Comparison of ENCODE assay signal across 15 mouse cellular contexts in genomic region chr11:89147990-89148389, GRCm38 (mm10).
DNase-seq lines count a peak whose midpoint lies in the region; TF ChIP-seq lines count a peak whose summit lies in the region.
"Had no signal": no experiment of that assay in that cellular context is flagged by ENCODE, and none has a peak within 500 bp of the region (broad histone marks: within the 10 kb centered on the region; RNA-seq: fewer than 3 reads in every experiment).

No protein-coding gene starts in this region.

- no peak overlapping the region for H3K9ac ChIP-seq in CH12.LX (ENCODE audit: insufficient read depth, low read depth)

- H3K9me3 ChIP-seq in CH12.LX (replicated peaks; ENCODE audit: low read length), result no peaks in the 10 kb centered on the region
- H3K9me3 ChIP-seq: G1E had no signal

- DNase-seq in CH12.LX (ENCODE audit: extremely low read depth), result no peak
- no peak for DNase-seq in thymus, postnatal 36 days
- DNase-seq: adrenal gland, adult 2 months; adrenal gland, adult 8-10 months; adrenal gland, postnatal 10 days; adrenal gland, postnatal 14 days; adrenal gland, postnatal 25 days; adrenal gland, postnatal 36 days; B cell, adult 2 months; cerebellum, adult 11 months; cerebellum, adult 11-12 months; cerebellum, adult 18-20 months; cerebellum, adult 2 months; cerebellum, adult 8-10 months had no signal

- in situ Hi-C loops in CH12.LX (cut with MboI; ENCODE audit: low pct_ligation_motif_present, low pct_unique_long_range_greater_than_20kb, low sequenced_read_pairs), result no loop called here

- TF ChIP-seq POLR2A in CH12.LX (IDR thresholded peaks at IDR 0.05; ENCODE audit: low read depth, low read length), result no peak

- H3K79me2 ChIP-seq in CH12.LX (replicated peaks; ENCODE audit: control insufficient read depth, extremely low read depth, insufficient read depth, poor library complexity, severe bottlenecking), result no peaks in the 10 kb centered on the region

- peaks cover 10 to 22% of the 10 kb centered on the region in 2 experiments for H3K4me1 ChIP-seq in CH12.LX (ENCODE audit: control insufficient read depth in 1 of 2, insufficient read depth in 2 of 2)

- TF ChIP-seq CTCF in CH12.LX (conservative IDR thresholded peaks at IDR 0.05 in 1 of 2, IDR thresholded peaks at IDR 0.05 in 1 of 2; ENCODE audit: low read depth in 2 of 2, low read length in 2 of 2), result no peak

- no peak for TF ChIP-seq EP300 in CH12.LX (IDR thresholded peaks at IDR 0.05; ENCODE audit: low read length)

- no peak overlapping the region for H3K4me2 ChIP-seq in CH12.LX (ENCODE audit: insufficient read depth, low read depth, poor library complexity, severe bottlenecking)

- H3K27me3 ChIP-seq in CH12.LX (replicated peaks), result peaks cover 1% of the 10 kb centered on the region

- TF ChIP-seq RAD21 in CH12.LX (IDR thresholded peaks at IDR 0.05; ENCODE audit: low read depth, low read length), result no peak

- no peaks in the 10 kb centered on the region for H3K36me3 ChIP-seq in CH12.LX (replicated peaks in 1 of 2; ENCODE audit: control insufficient read depth in 1 of 2, insufficient read depth in 1 of 2, low read length in 1 of 2)
- H3K36me3 ChIP-seq: G1E had no signal

- dilution Hi-C loops in CH12.LX (cut with MboI; ENCODE audit: extremely low pct_ligation_motif_present, extremely low pct_unique_long_range_greater_than_20kb, low sequenced_read_pairs), result no loop called here

- H3K27ac ChIP-seq in CH12.LX (ENCODE audit: insufficient read depth, low read depth), result no peak overlapping the region

- no peak overlapping the region for H3K4me3 ChIP-seq in CH12.LX (replicated peaks in 1 of 3; ENCODE audit: low read depth in 2 of 3, low read length in 2 of 3, poor library complexity in 1 of 3)

TF ChIP-seq in CH12.LX, 34 proteins besides CTCF, POLR2A, EP300 and RAD21:
- TF ChIP-seq ELF1 (IDR thresholded peaks at IDR 0.05; ENCODE audit: low read depth, low read length) (no peak), NELFE (IDR thresholded peaks at IDR 0.05; ENCODE audit: low read depth, low read length) (no peak), ZNF384 (IDR thresholded peaks at IDR 0.05; ENCODE audit: low read depth, low read length) (no peak; the same call in 1 of the 2 replicates), USF2 (conservative IDR thresholded peaks at IDR 0.05; ENCODE audit: low read depth, low read length) (no peak), RCOR1 (conservative IDR thresholded peaks at IDR 0.05; ENCODE audit: low read depth, low read length) (no peak), SIN3A (IDR thresholded peaks at IDR 0.05; ENCODE audit: low read length) (no peak), MEF2A (IDR thresholded peaks at IDR 0.05; ENCODE audit: borderline replicate concordance, low read depth, low read length) (no peak), NRF1 (IDR thresholded peaks at IDR 0.05; ENCODE audit: low read depth, low read length) (peak; percentile 62), MXI1 (IDR thresholded peaks at IDR 0.05; ENCODE audit: low read depth, low read length) (no peak), IRF4 (IDR thresholded peaks at IDR 0.05; ENCODE audit: low read depth, low read length) (0 out of 2 replicates have a peak, but pooled peaks have one; percentile 21), ETS1 (conservative IDR thresholded peaks at IDR 0.05; ENCODE audit: low read depth, low read length) (no peak), UBTF (IDR thresholded peaks at IDR 0.05; ENCODE audit: low read depth, low read length) (no peak), JUND (conservative IDR thresholded peaks at IDR 0.05; ENCODE audit: low read depth, low read length) (no peak), MYC (IDR thresholded peaks at IDR 0.05; ENCODE audit: low read depth, low read length) (peak; percentile 59; the same call in 1 of the 2 replicates), JUN (IDR thresholded peaks at IDR 0.05; ENCODE audit: insufficient read depth, low read depth, low read length) (no peak), GABPA (IDR thresholded peaks at IDR 0.05; ENCODE audit: insufficient replicate concordance, low read depth, low read length) (no peak), MAFK (IDR thresholded peaks at IDR 0.05; ENCODE audit: insufficient replicate concordance, low read length) (no peak), KAT2A (IDR thresholded peaks at IDR 0.05; ENCODE audit: insufficient replicate concordance, low read length) (no peak), SMC3 (IDR thresholded peaks at IDR 0.05; ENCODE audit: low read depth, low read length) (no peak), TCF12 (IDR thresholded peaks at IDR 0.05; ENCODE audit: low read depth, low read length) (no peak), POLR2AphosphoS2 (IDR thresholded peaks at IDR 0.05; ENCODE audit: low read depth, low read length) (no peak), ZMIZ1 (IDR thresholded peaks at IDR 0.05; ENCODE audit: low read depth, low read length) (no peak), MAZ (IDR thresholded peaks at IDR 0.05; ENCODE audit: low read depth, low read length) (no peak), ZC3H11A (IDR thresholded peaks at IDR 0.05; ENCODE audit: low read depth, low read length) (no peak), HCFC1 (IDR thresholded peaks at IDR 0.05; ENCODE audit: low read depth, low read length) (no peak), CHD2 (IDR thresholded peaks at IDR 0.05; ENCODE audit: low read length) (no peak), PAX5 (IDR thresholded peaks at IDR 0.05; ENCODE audit: low read length) (no peak), E2F4 (IDR thresholded peaks at IDR 0.05; ENCODE audit: insufficient replicate concordance, low read depth, low read length) (no peak), CHD1 (IDR thresholded peaks at IDR 0.05; ENCODE audit: low read depth, low read length) (no peak), USF1 (IDR thresholded peaks at IDR 0.05; ENCODE audit: low read depth, low read length) (no peak), ZKSCAN1 (IDR thresholded peaks at IDR 0.05; ENCODE audit: borderline replicate concordance, low read depth, low read length) (no peak), TBP (conservative IDR thresholded peaks at IDR 0.05; ENCODE audit: low read depth, low read length) (no peak), MAX (IDR thresholded peaks at IDR 0.05; ENCODE audit: low read length) (peak; percentile 48; the same call in 1 of the 2 replicates), BHLHE40 (IDR thresholded peaks at IDR 0.05; ENCODE audit: low read depth, low read length) (peak; percentile 34; the same call in 1 of the 2 replicates)
